Mouse (Mus musculus) mature B cell (primary cell): Measurements from ENCODE around the gene Mapk14.
"Not testable (repeated sequence)": the region's sequence is repeated elsewhere in the genome, so short reads cannot be mapped to it uniquely, and the experiment has no call there.

Source experiments
- in situ Hi-C: fragments of 300-500 bp; cut with MboI; formaldehyde crosslinking; loops from 2 replicates; pipeline ENCODE4 v1.14.3; 2019

Gene Mapk14

DNA sequence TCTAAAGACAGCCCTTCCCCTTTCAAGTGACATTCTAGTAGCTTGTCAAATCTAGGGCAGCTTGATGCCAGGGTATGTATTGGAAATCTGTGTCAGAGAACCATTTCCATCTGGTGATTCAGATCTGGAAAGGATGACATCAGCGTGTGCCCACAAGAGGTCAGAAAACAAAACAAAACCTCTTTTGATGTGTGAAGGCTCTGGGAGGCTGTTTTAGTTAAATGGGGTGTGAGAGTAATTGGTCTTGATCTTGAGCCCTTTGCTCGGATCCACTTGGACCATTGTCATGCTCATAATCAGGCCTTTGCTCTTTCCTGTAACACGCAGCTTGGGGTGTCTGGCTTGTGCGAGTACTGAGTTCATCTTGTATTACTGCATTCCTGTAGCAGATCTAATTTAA, 7.1 kb downstream of the Mapk14 start:
- in situ Hi-C loops, result no loop called here

- in situ Hi-C loops, result no loop called here
Observed at GRCm38 (mm10) chr17:28698672-28699071, 7.5 kb downstream of the Mapk14 start.

DNA sequence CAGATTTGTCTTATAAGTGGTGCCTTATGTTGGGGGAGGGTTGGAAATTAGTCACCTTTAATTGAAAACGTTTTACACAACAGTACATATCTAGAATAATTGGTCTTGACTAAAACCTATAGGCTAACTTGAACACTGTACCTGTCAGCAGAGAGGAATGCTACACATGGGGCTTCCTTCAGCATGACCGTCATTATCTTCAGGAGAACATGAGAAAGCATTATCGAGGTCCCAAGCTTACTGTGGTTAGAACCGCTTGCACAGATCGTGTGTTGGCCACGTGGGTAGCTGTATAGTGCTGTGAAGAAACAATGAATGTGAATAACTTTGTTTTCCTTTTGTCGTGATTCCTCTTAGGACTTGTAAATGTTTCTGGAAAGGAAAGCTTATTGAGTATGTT, 8.7 kb downstream of the Mapk14 start:
- in situ Hi-C loops, result no loop called here

GRCm38 (mm10) chr17:28701171-28701570, 10.0 kb downstream of the Mapk14 start:
- in situ Hi-C loops, result no loop called here

- in situ Hi-C loops, result no loop called here
Observed at GRCm38 (mm10) chr17:28701737-28702136, 10.6 kb downstream of the Mapk14 start.

GRCm38 (mm10) chr17:28702646-28703045, 11.5 kb downstream of the Mapk14 start:
- in situ Hi-C loops, result no loop called here

DNA sequence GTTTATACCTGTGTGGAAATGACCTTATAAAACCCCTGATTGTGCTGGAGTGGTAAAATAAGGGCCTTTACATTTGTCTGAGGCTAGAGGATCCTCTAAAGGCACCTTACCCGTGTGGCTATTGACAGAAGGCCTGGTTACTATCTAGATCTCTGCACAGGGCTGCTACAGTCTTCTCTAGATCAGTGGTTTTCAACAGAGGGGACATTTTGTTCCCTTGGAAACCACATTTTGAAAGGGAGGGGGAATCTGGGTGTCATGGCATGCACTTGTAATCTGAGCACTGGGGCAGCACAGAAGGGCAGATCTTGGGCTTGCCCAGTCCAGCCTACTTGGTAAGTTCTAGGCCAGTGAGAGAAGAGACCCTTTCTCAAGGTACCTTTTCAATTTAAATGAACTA, 15.6 kb downstream of the Mapk14 start:
- in situ Hi-C loops, result no loop called here

GRCm38 (mm10) chr17:28707136-28707627, 16.1 kb downstream of the Mapk14 start:
- in situ Hi-C loops, result no loop called here

DNA sequence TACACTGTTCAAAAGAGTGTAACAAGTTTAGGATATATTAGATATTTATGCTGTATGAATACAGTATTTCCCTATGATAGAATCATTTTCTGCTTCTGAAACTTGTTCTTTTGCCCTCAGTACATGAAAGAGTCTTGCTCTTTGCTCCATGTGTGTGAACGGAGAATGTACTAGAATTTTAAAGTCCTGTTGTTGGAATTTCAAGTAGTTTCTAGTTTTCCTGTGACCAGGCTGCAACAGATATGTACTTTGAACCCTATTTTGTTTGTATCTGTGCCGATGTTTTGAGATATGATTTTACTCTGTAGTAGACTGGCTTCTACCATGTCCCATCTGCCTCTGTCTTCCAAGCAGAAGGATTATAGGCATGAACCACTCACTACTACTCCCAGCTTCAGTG, 16.7 kb downstream of the Mapk14 start:
- in situ Hi-C loops, result no loop called here

GRCm38 (mm10) chr17:28708989-28709388, 17.9 kb downstream of the Mapk14 start:
- in situ Hi-C loops, result no loop called here

- in situ Hi-C loops, result no loop called here
Observed at GRCm38 (mm10) chr17:28709552-28710290, 18.6 kb downstream of the Mapk14 start.

DNA sequence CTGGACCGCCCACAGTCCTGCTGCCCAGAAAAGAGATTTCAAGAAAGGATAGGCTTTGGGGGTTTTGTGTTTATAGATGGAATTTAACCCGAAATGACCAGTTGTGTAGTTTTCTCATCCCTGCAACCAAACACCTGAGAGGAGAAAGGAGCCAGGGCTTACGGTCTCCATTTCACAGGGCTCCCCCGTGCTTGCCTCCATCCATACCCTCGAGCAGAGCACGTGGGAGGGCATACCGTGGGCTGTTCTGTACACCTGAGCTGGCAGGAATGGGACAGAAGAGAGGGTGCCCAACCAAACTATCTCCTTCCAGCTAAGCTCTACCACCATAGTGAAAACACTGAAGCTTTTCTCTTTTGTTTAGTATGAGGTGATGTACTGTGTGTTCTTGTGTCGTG, 19.2 kb downstream of the Mapk14 start:
- in situ Hi-C loops, result no loop called here

GRCm38 (mm10) chr17:28711237-28711636, 20.1 kb downstream of the Mapk14 start:
- in situ Hi-C loops, result no loop called here

- in situ Hi-C loops, result no loop called here
Observed at GRCm38 (mm10) chr17:28712305-28712704, 21.2 kb downstream of the Mapk14 start.

- in situ Hi-C loops, result no loop called here
Observed at GRCm38 (mm10) chr17:28714006-28714405, 22.9 kb downstream of the Mapk14 start.

GRCm38 (mm10) chr17:28715832-28716548, 24.9 kb downstream of the Mapk14 start:
- in situ Hi-C loops, result no loop called here

DNA sequence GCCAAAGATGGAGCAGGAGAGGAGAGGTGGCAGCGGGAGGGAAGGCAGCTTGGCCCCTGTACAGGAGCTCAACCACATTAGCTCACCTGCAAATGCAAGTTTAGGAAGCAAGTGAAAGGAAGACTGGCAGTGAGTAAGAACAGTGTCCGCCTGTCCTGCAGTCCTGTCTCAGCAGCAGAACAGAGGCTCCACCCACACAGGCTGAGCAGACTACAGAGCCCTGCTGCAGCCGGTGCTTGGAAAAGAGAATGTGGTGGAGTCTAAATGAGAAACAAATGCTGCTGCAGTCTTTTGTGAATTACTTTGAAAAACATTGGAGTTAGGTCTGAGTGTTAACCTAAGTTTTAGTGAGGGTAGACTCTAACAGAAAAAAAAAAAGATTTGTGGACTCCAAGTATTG, 26.4 kb downstream of the Mapk14 start:
- in situ Hi-C loops, result no loop called here

DNA sequence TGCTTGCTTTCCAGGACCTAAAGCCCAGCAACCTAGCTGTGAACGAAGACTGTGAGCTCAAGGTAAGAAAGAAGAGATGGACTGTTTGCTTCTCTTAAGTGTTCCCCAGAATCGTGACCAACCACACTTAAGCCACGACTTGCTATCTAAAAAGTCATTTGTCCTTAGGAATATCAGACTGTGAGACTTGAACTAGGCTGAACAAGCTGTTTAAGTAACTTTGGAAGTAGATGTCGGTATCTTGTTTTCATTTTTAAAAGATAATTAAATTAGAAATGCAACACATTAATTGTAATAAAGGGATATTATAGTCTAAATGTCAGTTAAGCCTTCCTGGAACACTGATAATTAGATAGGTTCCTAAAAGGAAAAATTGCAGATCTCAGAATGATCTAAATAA, 34.7 kb downstream of the Mapk14 start, which contains the start of gene AC170998.1:
AC170998.1 (plus strand) TSS at position 301 of the 400 bp plus-strand sequence.
- in situ Hi-C loops, result no loop called here

DNA sequence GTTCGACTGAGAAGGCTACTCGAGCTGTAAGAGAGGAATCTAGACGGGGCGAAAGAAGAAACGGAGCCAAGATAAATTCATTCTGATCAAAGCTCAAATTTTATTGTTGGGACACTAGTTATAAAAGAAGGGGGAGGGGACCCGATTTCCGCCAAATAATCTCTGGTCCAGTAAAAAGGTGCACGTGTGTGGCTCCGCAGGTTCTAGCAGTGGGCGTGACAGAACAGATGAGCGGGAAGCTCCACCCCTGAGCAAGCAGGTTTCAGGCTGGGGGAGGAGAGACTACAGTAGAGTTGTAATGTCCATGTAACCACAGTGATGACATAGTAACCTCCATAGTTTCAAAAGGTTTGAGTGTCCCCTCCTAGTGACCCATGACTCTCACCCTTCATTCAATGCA, 36.4 kb downstream of the Mapk14 start:
- in situ Hi-C loops, result not testable (repeated sequence)

DNA sequence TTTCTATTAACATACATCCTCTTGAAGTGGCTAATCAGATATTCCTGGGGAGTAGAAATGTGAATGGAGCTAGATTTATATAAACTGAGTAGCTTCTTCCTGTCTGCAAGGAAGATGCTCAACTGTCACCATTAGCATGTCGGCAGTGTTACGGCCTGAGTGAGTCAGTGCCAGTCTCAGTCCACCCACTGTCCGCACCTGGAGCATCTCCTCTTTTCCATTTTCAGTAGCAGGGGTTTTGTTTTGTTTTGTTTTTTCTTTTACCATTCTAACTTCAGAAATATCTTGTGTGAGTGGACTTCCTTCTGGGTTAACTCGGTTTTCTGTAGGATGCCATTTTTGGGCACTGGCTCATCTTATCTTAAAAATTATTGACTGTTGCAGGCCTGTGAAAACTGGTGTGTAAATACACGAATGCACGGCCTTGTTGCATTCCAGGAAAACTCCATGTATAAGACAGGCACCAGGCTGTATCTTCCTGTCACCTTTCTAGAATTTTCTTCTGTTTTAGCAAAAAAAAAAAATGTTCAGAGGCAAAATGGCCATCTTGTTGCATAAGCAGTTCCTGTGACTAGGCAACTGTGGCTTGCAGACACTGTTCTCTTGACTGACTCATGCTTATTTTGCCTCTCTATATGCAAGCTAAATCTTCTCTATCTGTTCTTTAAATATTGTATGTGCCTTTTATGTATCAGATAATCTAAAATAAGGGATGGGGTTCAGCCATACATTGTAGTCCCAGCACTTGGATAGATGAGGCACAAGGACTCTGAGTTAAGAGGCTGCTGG, 44.4 kb downstream of the Mapk14 start:
- in situ Hi-C loops, result no loop called here

GRCm38 (mm10) chr17:28736486-28736885, 45.4 kb downstream of the Mapk14 start:
- in situ Hi-C loops, result no loop called here

DNA sequence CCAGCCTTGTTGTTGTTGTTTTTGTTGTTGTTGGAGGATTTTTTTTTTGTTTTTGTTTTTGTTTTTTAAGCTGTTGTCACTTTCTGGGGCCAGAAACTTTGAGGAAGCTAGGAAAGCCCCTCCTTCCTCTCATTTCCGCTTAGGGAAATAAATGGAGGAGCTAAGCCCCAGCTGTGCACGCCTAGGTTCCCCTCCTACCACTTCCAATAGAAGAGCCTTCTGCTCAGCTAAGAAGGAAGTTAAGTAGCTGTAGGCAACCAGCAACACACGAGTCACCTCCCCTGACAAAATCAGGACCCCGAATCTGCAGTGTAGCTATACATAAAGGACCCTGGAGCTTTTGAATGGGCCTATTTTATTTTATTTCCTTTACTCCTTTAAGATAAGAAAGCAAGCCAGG, 46.8 kb downstream of the Mapk14 start:
- in situ Hi-C loops, result no loop called here
